Mouse (Mus musculus) liver, embryonic 14.5 days (tissue): ENCODE results near the gene Fbxo10.

ENCODE experiments used
- CTCF ChIP-seq: IDR thresholded peaks from 2 replicates; pipeline ENCODE4 v1.5.1; 2016; ENCODE audit warnings: antibody characterized with exemption, low read depth, control low read depth
- EP300 ChIP-seq: IDR thresholded peaks from 2 replicates; pipeline ENCODE4 v1.6.1; 2016; ENCODE audit warnings: antibody characterized with exemption, low read depth

DNA sequence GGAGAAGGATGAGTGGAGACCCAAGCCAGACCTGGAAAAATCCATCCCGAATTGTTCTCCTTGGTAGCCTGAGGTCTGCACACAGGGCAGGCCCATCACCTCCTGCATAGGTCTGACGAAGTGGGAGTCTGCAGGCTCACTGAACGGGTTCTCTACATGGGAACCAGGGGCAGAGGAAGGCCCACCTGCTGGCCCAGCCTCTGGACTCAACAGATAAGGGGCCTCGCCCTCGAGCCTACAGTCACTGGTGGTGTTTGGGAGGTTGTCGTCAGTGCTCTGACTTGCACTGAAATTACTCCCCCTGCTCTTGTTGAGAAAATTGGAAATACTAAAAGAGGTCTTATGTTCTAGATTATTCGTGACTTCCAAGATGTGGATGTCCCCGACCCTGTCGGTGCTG is 90.6 kb downstream of the Fbxo10 start:
- TF ChIP-seq CTCF (no peak), EP300 (peak; percentile 80)
